Mouse (Mus musculus): Measurements from ENCODE around the gene Scyl1.

GRCm38 (mm10) chr19:5809712-5810089, 38.5 kb upstream of the Scyl1 start:
- TF ChIP-seq POLR2A (IDR thresholded peaks at IDR 0.05; ENCODE audit: low read depth, low read length) (no peak), CTCF (IDR thresholded peaks at IDR 0.05; ENCODE audit: extremely low read depth, insufficient read depth, insufficient read length, insufficient replicate concordance) (no peak)
